ENCODE assay signal across 8 mouse cellular contexts in genomic region chr10:59899341-59900173, GRCm38 (mm10). TPM values are rescaled to one million over a fixed set of nuclear protein-coding genes. Genes with fewer than 3 reads are reported as not detected.
DNase-seq lines count a peak whose midpoint lies in the region; ATAC-seq and TF ChIP-seq lines count a peak whose summit lies in the region.

No protein-coding gene starts in this region.

- WGBS in forebrain, embryonic 16.5 days, result 4% methylated on average over 21 of the region's 21 CpGs
- WGBS in lung, embryonic 15.5 days, result 7% methylated on average over 21 of the region's 21 CpGs
- 8% methylated on average over 21 of the region's 21 CpGs for WGBS in olfactory bulb, adult 2 months

- H3K9ac ChIP-seq in forebrain, embryonic 16.5 days (replicated peaks; ENCODE audit: low read depth, low read length), result peak overlapping the region; percentile 48
- H3K9ac ChIP-seq in lung, embryonic 15.5 days, result peak overlapping the region; percentile 21; the same call in 1 of the 2 replicates

- DNase-seq in G1E (ENCODE audit: low spot score), result peak; percentile 86
- peak; percentile 96 for DNase-seq in cerebellum, adult 11-12 months
- DNase-seq in heart, postnatal 4 days, result peak; percentile 89
- peak; percentile 84 for DNase-seq in layer of hippocampus, adult 9-10 months (ENCODE audit: low spot score)
- DNase-seq in thymus, postnatal 14 days, result peak; percentile 93

- H3K4me3 ChIP-seq in G1E (ENCODE audit: low read depth, low read length), result peak overlapping the region; percentile 64; the same call in 1 of the 2 replicates
- H3K4me3 ChIP-seq in forebrain, embryonic 16.5 days (replicated peaks; ENCODE audit: low read length), result no peak overlapping the region
- H3K4me3 ChIP-seq in lung, embryonic 15.5 days, result peak overlapping the region; percentile 12; the same call in 1 of the 2 replicates
- no peak overlapping the region for H3K4me3 ChIP-seq in olfactory bulb, adult 2 months (ENCODE audit: insufficient read depth, low read depth, low read length)

- no peaks in the 10 kb centered on the region for H3K27me3 ChIP-seq in G1E (ENCODE audit: insufficient read depth, low read length)
- no peaks in the 10 kb centered on the region for H3K27me3 ChIP-seq in forebrain, embryonic 16.5 days (replicated peaks; ENCODE audit: control insufficient read depth, insufficient read depth, low read length)
- H3K27me3 ChIP-seq in lung, embryonic 15.5 days, result no peaks in the 10 kb centered on the region

- no peak for TF ChIP-seq CTCF in G1E (IDR thresholded peaks at IDR 0.05; ENCODE audit: low read depth, low read length)
- no peak for TF ChIP-seq CTCF in olfactory bulb, adult 2 months (IDR thresholded peaks at IDR 0.05; ENCODE audit: insufficient read depth, low read depth, low read length)

- peak overlapping the region; percentile 98 for H3K27ac ChIP-seq in forebrain, embryonic 16.5 days (ENCODE audit: low read length)
- H3K27ac ChIP-seq in lung, embryonic 15.5 days, result peak overlapping the region; percentile 97
- H3K27ac ChIP-seq in olfactory bulb, adult 2 months (ENCODE audit: insufficient read depth, low read depth, low read length), result peak overlapping the region; percentile 96

- H3K4me2 ChIP-seq in forebrain, embryonic 16.5 days (ENCODE audit: low read length), result peak overlapping the region; percentile 31
- H3K4me2 ChIP-seq in lung, embryonic 15.5 days, result peak overlapping the region; percentile 46

- peak; percentile 91 for ATAC-seq in G1E (ENCODE audit: extremely low read depth, insufficient number of reproducible peaks, low FRiP score, poor library complexity, severe bottlenecking)
- peak; percentile 91 for ATAC-seq in forebrain, embryonic 16.5 days
- ATAC-seq in lung, embryonic 15.5 days (ENCODE audit: borderline replicate concordance, extremely low read depth, low FRiP score, low TSS enrichment), result peak; percentile 92

- peaks cover 39% of the 10 kb centered on the region for H3K36me3 ChIP-seq in G1E (replicated peaks)
- no peaks in the 10 kb centered on the region for H3K36me3 ChIP-seq in forebrain, embryonic 16.5 days (ENCODE audit: control insufficient read depth, insufficient read depth)
- H3K36me3 ChIP-seq in lung, embryonic 15.5 days, result peaks cover 34% of the 10 kb centered on the region

- peak; percentile 56; the same call in 1 of the 2 replicates for TF ChIP-seq POLR2A in olfactory bulb, adult 2 months (IDR thresholded peaks at IDR 0.05; ENCODE audit: insufficient read depth, low read depth, low read length)

- peaks cover 74% of the 10 kb centered on the region for H3K4me1 ChIP-seq in G1E (ENCODE audit: insufficient read depth, low read depth, low read length)
- H3K4me1 ChIP-seq in forebrain, embryonic 16.5 days (replicated peaks; ENCODE audit: control insufficient read depth, insufficient read depth, low read length), result peaks cover 63% of the 10 kb centered on the region
- H3K4me1 ChIP-seq in lung, embryonic 15.5 days, result peaks cover 58% of the 10 kb centered on the region
- peaks cover 76% of the 10 kb centered on the region for H3K4me1 ChIP-seq in olfactory bulb, adult 2 months (ENCODE audit: control insufficient read depth, insufficient read depth, low read length)

- no peaks in the 10 kb centered on the region for H3K9me3 ChIP-seq in G1E (replicated peaks)
- H3K9me3 ChIP-seq in forebrain, embryonic 16.5 days (ENCODE audit: control insufficient read depth, low read length), result no peaks in the 10 kb centered on the region
- H3K9me3 ChIP-seq in lung, embryonic 15.5 days, result no peaks in the 10 kb centered on the region

RNA-seq across cellular contexts. Expression of gene Dnajb12, which starts 20.2 kb away (rescaled TPM):
- total RNA-seq in G1E (2014; fragmentation: Nextera tagmentation) (18.7 and 20.5 TPM in 2 replicates), G1E (2017) (8.9 and 10.4 TPM in 2 replicates)
- polyA plus RNA-seq in G1E (2012), result 28.1 and 28.5 TPM in 2 replicates
- 18.5 and 21.2 TPM in 2 replicates for polyA plus RNA-seq in forebrain, embryonic 16.5 days (2015; fragmentation: Nextera tagmentation; extraction: Ambion mirVana)
- total RNA-seq in heart, postnatal 4 days (2021), result 10 to 100 TPM; 39.6 to 41.1 TPM
- polyA plus RNA-seq in lung, embryonic 15.5 days (2015; fragmentation: Nextera tagmentation; extraction: Ambion mirVana), result 21.0 and 24.1 TPM in 2 replicates
- polyA plus RNA-seq in olfactory bulb, adult 2 months (2012; ENCODE audit: insufficient read depth, insufficient read length, low replicate concordance, missing spikeins), result not detected in 2 replicates

RNA-seq across cellular contexts. Expression of gene Ddit4, which starts 52.1 kb away (rescaled TPM):
- 21.6 and 27.7 TPM in 2 replicates for total RNA-seq in G1E (2014; fragmentation: Nextera tagmentation)
- 9.9 TPM in 2 replicates for total RNA-seq in G1E (2017)
- polyA plus RNA-seq in G1E (2012), result 21.8 and 28.5 TPM in 2 replicates
- polyA plus RNA-seq in forebrain, embryonic 16.5 days (2015; fragmentation: Nextera tagmentation; extraction: Ambion mirVana), result 75.5 and 79.6 TPM in 2 replicates
- total RNA-seq in heart, postnatal 4 days (2021), result 10 to 100 TPM; 31.4 to 36.9 TPM
- polyA plus RNA-seq in lung, embryonic 15.5 days (2015; fragmentation: Nextera tagmentation; extraction: Ambion mirVana), result 43.2 and 49.6 TPM in 2 replicates
- polyA plus RNA-seq in olfactory bulb, adult 2 months (2012; ENCODE audit: insufficient read depth, insufficient read length, low replicate concordance, missing spikeins), result 264 TPM in 1 of 2 replicates, not detected in the other

Comparison
In these comparisons a context has a peak if more than half of its experiments do, and no peak if none do; other contexts are left out.
1. H3K4me3 ChIP-seq: peak in G1E (single experiment) and lung, embryonic 15.5 days (single experiment); none in forebrain, embryonic 16.5 days (single experiment) and olfactory bulb, adult 2 months (single experiment).
2. Peak in every context shown above with its lines, with median percentiles within 50 percentile points of each other: ATAC-seq, DNase-seq and H3K27ac ChIP-seq.